Mouse (Mus musculus) ES-Bruce4 (cell line): ENCODE data around the gene Cgref1. TPM values are rescaled to one million over a fixed set of nuclear protein-coding genes. Genes with fewer than 3 reads are reported as not detected.

Experiments used
- H3K27ac ChIP-seq: 2 replicates; pipeline ENCODE4 v1.5.1; 2012; ENCODE audit warnings: low read length, inconsistent platforms; ENCODE audit not compliant: insufficient read depth
- H3K27me3 ChIP-seq: 2 replicates; pipeline ENCODE4 v1.6.1; 2012; ENCODE audit warnings: mild to moderate bottlenecking, low read length, inconsistent platforms; ENCODE audit not compliant: control insufficient read depth, poor library complexity, insufficient read depth, severe bottlenecking
- H3K36me3 ChIP-seq: 2 replicates; pipeline ENCODE4 v1.6.1; 2012; ENCODE audit warnings: inconsistent platforms, mild to moderate bottlenecking, low read length, moderate library complexity; ENCODE audit not compliant: control insufficient read depth, poor library complexity, insufficient read depth, severe bottlenecking
- H3K4me1 ChIP-seq: one replicate; pipeline ENCODE4 v1.8.1; 2011; ENCODE audit warnings: low read length; ENCODE audit not compliant: control insufficient read depth, insufficient read depth
- H3K4me3 ChIP-seq: 2 replicates; pipeline ENCODE4 v1.5.1; 2011; ENCODE audit warnings: low read depth, mild to moderate bottlenecking, low read length
- H3K9ac ChIP-seq: 2 replicates; pipeline ENCODE4 v1.6.1; 2012; ENCODE audit warnings: low read depth, mild to moderate bottlenecking, inconsistent platforms; ENCODE audit not compliant: poor library complexity, severe bottlenecking
- H3K9me3 ChIP-seq: replicated peaks from 2 replicates; pipeline ENCODE4 v1.6.1; 2012; ENCODE audit warnings: mild to moderate bottlenecking, low read length, inconsistent platforms; ENCODE audit not compliant: control insufficient read depth, poor library complexity, insufficient read depth, severe bottlenecking
- CTCF ChIP-seq: IDR thresholded peaks from one replicate; pipeline ENCODE4 v1.8.1; 2011; ENCODE audit warnings: low read depth, low read length
- EP300 ChIP-seq: IDR thresholded peaks from 2 replicates; pipeline ENCODE4 v1.6.1; 2011; ENCODE audit warnings: low read depth, low read length; ENCODE audit not compliant: insufficient read depth
- POLR2A ChIP-seq: IDR thresholded peaks from one replicate; pipeline ENCODE4 v1.8.1; 2011; ENCODE audit warnings: low read length; ENCODE audit not compliant: insufficient read depth
- polyA plus RNA-seq: library from polyadenylated mRNA; stranded (reverse); fragments of >200 nt; gene quantifications from 2 replicates; pipeline ENCODE4 v1.2.4, GENCODE M21; 2011; ENCODE audit warnings: low read depth; ENCODE audit not compliant: missing spikeins, insufficient read depth, insufficient read length

The Cgref1 gene
- polyA plus RNA-seq, 1 experiment = 26.3 TPM

DNA sequence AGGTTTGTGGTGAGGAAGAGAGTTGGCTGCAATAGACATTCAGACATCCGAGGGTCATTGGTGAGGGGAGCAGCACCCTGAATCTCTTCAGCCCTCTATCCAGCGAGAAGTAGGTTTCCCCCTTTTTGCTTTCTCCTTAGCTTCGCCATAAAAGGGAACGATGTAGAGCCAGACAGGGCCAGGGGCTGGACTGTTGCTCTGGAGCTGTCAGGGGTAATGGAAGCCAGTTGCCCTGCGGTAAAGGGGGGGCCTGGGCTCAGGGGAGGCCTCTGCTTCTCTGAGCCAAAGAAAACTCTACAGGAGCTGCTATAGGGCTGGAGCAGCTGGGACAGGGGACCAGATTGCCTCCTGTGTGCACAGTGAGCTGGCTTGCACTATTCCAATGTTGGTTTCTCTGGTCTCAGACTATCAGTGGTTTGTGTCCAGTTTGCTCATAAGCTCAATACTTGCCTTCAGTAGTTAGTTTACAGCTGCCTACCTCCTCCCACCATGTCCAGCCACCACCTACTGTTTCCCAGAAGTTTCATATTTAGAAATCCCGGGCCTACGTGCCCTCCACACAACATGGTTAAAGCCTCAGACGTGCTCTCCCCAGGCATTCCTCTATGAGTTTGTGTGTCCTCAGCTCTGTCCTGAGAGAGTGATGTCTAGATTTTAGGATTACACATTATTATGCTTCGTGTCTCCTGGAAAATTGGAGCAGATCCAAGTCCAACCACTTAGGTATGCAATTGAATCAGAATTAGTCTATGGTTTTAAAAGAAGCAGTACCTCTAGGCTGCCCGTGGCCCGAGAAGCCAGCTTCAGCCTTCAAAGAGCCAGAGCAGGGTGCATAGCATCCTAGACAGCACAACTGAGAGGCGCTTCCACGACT is 36.7 kb downstream of the Cgref1 start:
- Histone ChIP-seq H3K9ac (peak overlapping the region; percentile 23), H3K9me3 (no peaks in the 10 kb centered on the region), H3K4me3 (peak overlapping the region; percentile 70), H3K36me3 (peaks cover 12% of the 10 kb centered on the region), H3K4me1 (no peaks in the 10 kb centered on the region), H3K27me3 (no peaks in the 10 kb centered on the region), H3K27ac (no peak overlapping the region)
- no peak for TF ChIP-seq CTCF

GRCm38 (mm10) chr5:30907413-30908059 is 37.9 kb downstream of the Cgref1 start, which contains the start of gene Ost4:
Ost4 (minus strand) TSS chr5:30907788.
- Histone ChIP-seq H3K27ac (peak within 1 kb of the TSS; percentile 1; the same call in 1 of the 2 replicates), H3K9me3 (no peaks in the 10 kb centered on the region), H3K9ac (peak within 1 kb of the TSS; percentile 23), H3K4me1 (no peaks in the 10 kb centered on the region), H3K36me3 (peaks cover 13% of the 10 kb centered on the region), H3K4me3 (peak within 1 kb of the TSS; percentile 79), H3K27me3 (no peaks in the 10 kb centered on the region)
- TF ChIP-seq POLR2A (peak; percentile 67), EP300 (no peak)

- peaks cover 22% of the 10 kb centered on the region for H3K36me3 ChIP-seq
These were observed 43.5 kb downstream of the Cgref1 start for GRCm38 (mm10) chr5:30901860-30902259.

DNA sequence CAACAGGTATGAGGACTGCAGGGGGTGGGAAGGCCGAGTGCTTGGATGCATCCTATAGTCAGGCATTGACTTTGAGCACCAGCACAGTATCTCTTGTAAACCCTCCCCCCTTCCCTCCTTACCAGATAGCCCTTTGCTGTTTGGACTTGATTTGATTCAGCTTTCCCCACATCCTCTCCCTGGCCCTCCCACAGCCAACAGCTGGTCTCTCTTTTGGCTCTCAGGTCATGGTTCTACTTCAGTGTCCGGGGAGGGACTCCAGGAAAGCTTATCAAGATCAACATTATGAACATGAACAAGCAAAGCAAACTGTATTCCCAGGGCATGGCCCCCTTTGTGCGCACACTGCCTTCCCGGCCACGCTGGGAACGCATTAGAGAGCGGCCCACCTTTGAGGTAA is 55.0 kb downstream of the Cgref1 start:
- no peaks in the 10 kb centered on the region for H3K4me1 ChIP-seq
- H3K36me3 ChIP-seq = peaks cover 23% of the 10 kb centered on the region
- peak overlapping the region; percentile 9; the same call in 1 of the 2 replicates for H3K4me3 ChIP-seq
- H3K9me3 ChIP-seq = no peaks in the 10 kb centered on the region
- no peaks in the 10 kb centered on the region for H3K27me3 ChIP-seq
- H3K9ac ChIP-seq = 0 out of 2 replicates have a peak overlapping the region, but pooled peaks have one; percentile 58
- TF ChIP-seq EP300 (no peak), CTCF (no peak), POLR2A (no peak)
- no peak overlapping the region for H3K27ac ChIP-seq

More at GRCm38 (mm10) chr5:30901860-30902259, 43.5 kb downstream of the Cgref1 start:
- Histone ChIP-seq H3K27ac (no peak overlapping the region), H3K27me3 (no peaks in the 10 kb centered on the region), H3K9me3 (no peaks in the 10 kb centered on the region), H3K9ac (no peak overlapping the region), H3K4me1 (no peaks in the 10 kb centered on the region), H3K4me3 (no peak overlapping the region)
- TF ChIP-seq POLR2A = no peak
- no peak for TF ChIP-seq CTCF
- TF ChIP-seq EP300 = no peak

DNA sequence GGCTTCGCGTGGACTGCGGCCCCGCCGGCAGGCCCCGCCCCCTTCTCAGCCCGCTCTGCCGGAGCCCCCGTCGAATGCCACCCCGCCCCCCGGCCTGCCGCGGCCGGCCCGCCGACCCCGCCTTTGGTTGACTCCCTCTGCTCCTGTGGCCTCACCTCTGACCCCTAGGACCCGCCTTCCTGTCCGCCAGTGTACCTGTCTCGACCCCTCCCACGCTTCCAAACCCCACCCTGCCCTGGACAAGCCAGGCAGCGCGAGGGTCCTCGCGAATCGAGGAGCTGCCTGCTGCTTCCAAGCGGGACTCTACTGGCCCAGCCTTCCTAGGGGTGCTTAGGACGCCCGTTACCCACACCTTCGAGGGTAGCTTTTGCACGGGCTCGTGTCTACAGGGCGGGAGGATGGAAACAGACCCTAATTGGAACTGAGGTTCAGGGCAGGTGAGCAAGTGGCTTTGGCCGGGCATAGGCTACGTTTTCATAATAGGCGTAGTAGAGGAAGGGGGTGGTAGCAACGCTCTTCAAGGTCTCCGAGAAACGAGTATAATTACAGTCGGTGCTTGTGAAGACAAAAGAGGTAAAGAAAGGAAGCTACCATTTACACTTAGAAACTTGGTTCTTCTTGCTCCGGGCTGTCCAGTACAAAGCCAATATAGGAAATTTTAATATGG is 56.2 kb downstream of the Cgref1 start:
- H3K4me1 ChIP-seq = no peaks in the 10 kb centered on the region
- peak overlapping the region; percentile 58 for H3K9ac ChIP-seq
- peak; percentile 89 for TF ChIP-seq POLR2A
- TF ChIP-seq CTCF = no peak
- peak; percentile 39; the same call in 1 of the 2 replicates for TF ChIP-seq EP300
- H3K4me3 ChIP-seq = peak overlapping the region; percentile 84
- H3K36me3 ChIP-seq = peaks cover 20% of the 10 kb centered on the region
- no peaks in the 10 kb centered on the region for H3K9me3 ChIP-seq
- H3K27me3 ChIP-seq = no peaks in the 10 kb centered on the region
- H3K27ac ChIP-seq = peak overlapping the region; percentile 12; the same call in 1 of the 2 replicates
